Mouse (Mus musculus): Measurements from ENCODE around the gene Srgap2. TPM values are rescaled to one million over a fixed set of nuclear protein-coding genes. Genes with fewer than 3 reads are reported as not detected.

Srgap2 gene
- total RNA-seq, 2 experiments from 2014 or later, result 10.1 to 12.2 TPM

- intact Hi-C loops (cut with DNase I), result no loop called here
- H3K27ac ChIP-seq, result no peak overlapping the region
These were observed 107.8 kb downstream of the Srgap2 start for GRCm38 (mm10) chr1:131419307-131419706.

DNA sequence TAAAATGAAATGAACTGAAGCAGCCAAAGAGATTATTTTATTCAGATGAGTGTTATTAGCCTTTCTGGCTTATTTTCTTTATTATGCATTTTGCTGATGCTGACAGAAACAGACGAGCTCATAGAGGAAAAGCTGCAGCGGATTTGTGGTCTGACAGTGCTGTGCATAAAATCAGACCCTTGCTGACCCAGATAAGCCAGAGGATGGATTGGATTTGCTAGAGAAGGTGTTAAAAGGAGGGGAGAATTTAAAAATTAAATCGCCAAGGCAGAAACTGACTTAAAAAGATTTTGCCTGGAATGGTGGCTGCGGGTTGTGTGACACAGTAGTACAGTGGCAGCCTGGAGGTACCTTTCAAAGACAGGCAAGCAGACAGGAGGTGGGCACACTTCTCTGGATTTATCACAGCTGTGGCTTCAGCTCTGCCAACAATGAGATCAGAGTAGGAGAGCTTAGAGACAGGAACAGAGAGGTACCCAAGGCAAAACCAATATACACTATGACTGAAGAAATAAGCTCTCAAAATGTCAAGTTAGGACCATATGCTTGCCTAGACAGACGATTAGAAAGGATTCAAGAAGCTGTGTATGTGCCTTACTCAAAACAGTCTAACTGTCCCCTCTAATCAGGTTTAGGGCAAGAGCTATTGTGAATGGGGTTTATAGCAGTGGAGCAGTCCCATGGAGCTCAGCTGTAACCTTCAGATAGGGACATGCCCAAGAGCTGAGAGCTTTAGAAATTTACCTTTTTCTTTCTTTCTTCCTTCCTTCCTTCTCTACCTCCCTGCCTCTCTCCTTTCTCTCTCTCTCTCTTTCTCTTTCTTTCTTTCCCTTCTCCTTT lies 109.1 kb downstream of the Srgap2 start:
- intact Hi-C loops (cut with DNase I), result no loop called here
- TF ChIP-seq CTCF (IDR thresholded peaks at IDR 0.05), result no peak
- H3K27ac ChIP-seq, result no peak overlapping the region
- no peak overlapping the region for H3K4me3 ChIP-seq
- no peak for DNase-seq

More at GRCm38 (mm10) chr1:131419307-131419706, 107.8 kb downstream of the Srgap2 start:
- H3K4me3 ChIP-seq, result no peak overlapping the region
- DNase-seq, result no peak
- no peak for TF ChIP-seq CTCF (IDR thresholded peaks at IDR 0.05)

GRCm38 (mm10) chr1:131417059-131417750 lies 109.9 kb downstream of the Srgap2 start:
- intact Hi-C loops (cut with DNase I), result no loop called here
- TF ChIP-seq CTCF (IDR thresholded peaks at IDR 0.05), result no peak
- Histone ChIP-seq H3K27ac (no peak overlapping the region), H3K4me3 (no peak overlapping the region)
- no peak for DNase-seq

DNA sequence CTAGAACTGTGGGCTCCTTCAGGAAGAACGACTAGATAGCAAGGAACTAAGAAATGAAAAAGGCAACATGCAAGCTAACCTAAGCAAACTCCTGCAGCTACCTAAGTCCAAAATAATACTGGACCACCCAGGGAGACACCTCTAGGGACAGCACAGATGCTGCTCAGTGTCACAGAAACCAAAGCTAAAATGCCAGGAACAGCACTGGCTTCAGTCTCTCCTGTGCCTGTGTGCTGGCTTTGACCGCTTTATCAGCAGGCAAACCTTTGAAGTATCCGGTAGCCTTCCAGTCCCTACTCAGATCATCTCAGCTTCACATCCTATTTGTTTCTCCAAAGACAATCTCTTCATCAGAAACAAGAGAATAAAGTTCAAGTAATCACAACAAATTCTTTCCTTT lies 123.6 kb downstream of the Srgap2 start:
- no peak for TF ChIP-seq CTCF (IDR thresholded peaks at IDR 0.05)
- DNase-seq, result no peak
- intact Hi-C loops (cut with DNase I), result no loop called here

GRCm38 (mm10) chr1:131400844-131401243 lies 126.3 kb downstream of the Srgap2 start:
- DNase-seq, result no peak
- intact Hi-C loops (cut with DNase I), result no loop called here
- no peak overlapping the region for H3K4me3 ChIP-seq
- no peak overlapping the region for H3K27ac ChIP-seq
- no peak for TF ChIP-seq CTCF (IDR thresholded peaks at IDR 0.05)

More for the DNA sequence above, 123.6 kb downstream of the Srgap2 start:
- H3K4me3 ChIP-seq, result no peak overlapping the region
- H3K27ac ChIP-seq, result no peak overlapping the region

DNA sequence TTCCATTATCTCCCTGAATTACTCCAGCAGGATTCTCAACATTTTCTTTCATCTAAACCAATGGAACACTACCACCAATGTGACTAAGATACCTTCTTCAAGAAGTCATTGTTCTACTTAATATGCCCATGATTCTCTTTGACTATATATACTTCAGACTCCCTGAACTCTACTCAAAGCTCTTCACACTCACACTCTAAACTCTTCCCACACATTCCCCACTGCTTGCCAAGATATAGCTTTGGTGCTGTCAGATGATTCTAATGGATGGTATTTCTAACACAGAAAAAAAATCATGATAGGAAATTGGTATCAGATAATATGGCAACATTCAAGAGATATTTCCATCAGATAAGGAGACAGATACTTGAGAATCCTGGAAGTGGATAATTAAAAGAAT lies 129.0 kb downstream of the Srgap2 start:
- no peak overlapping the region for H3K27ac ChIP-seq
- intact Hi-C loops (cut with DNase I), result no loop called here
- TF ChIP-seq CTCF (IDR thresholded peaks at IDR 0.05), result no peak

DNA sequence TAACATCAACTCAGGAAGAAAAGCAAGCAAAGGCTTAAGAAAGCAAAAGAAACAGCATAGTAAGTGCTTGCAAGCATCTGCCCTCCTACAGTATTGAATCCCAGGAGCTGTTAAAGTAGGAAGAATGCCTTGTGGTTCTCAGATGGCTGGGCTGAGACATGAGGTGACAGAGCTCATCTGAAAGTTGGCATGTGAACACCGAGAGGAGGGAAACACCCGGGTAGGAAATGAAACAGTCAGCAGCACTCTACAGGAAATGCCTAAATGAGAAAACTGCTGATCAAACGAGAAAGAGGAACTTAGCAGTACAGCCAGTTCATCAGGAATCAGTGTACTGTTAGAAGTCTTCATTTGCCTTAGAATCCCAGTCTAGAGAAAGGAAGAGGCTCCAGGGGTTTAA lies 142.7 kb downstream of the Srgap2 start:
- peak; percentile 26 for DNase-seq
- peak overlapping the region; percentile 50 for H3K27ac ChIP-seq
- intact Hi-C loops (cut with DNase I), result no loop called here
- no peak overlapping the region for H3K4me3 ChIP-seq
- TF ChIP-seq CTCF (IDR thresholded peaks at IDR 0.05), result no peak

More for the DNA sequence above, 129.0 kb downstream of the Srgap2 start:
- DNase-seq, result no peak
- H3K4me3 ChIP-seq, result no peak overlapping the region

GRCm38 (mm10) chr1:131382184-131382583 lies 145.0 kb downstream of the Srgap2 start:
- no peak for DNase-seq
- TF ChIP-seq CTCF (IDR thresholded peaks at IDR 0.05), result no peak
- Histone ChIP-seq H3K4me3 (no peak overlapping the region), H3K27ac (no peak overlapping the region)
- intact Hi-C loops (cut with DNase I), result no loop called here

DNA sequence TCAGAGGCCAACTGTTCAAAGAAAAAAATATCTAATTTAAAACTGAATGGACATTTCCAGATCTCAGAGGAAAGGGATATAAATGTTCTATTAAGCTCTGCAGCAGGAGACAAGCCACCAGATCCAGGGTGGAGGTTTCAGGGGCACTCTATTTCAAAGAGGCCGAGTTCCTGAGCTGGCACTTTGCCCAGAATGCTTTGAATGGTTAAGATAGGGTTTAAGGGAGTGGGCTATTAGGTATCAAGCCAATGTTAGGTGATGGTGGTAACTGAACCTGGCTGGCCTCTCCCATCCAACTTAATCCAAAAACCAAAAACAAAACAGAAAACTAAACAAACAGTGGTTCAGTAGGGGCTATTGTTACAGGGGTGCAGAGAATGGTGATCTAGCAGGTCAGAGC lies 146.9 kb downstream of the Srgap2 start:
- no peak overlapping the region for H3K27ac ChIP-seq
- H3K4me3 ChIP-seq, result no peak overlapping the region
- no peak for TF ChIP-seq CTCF (IDR thresholded peaks at IDR 0.05)
- no peak for DNase-seq
- intact Hi-C loops (cut with DNase I), result no loop called here

DNA sequence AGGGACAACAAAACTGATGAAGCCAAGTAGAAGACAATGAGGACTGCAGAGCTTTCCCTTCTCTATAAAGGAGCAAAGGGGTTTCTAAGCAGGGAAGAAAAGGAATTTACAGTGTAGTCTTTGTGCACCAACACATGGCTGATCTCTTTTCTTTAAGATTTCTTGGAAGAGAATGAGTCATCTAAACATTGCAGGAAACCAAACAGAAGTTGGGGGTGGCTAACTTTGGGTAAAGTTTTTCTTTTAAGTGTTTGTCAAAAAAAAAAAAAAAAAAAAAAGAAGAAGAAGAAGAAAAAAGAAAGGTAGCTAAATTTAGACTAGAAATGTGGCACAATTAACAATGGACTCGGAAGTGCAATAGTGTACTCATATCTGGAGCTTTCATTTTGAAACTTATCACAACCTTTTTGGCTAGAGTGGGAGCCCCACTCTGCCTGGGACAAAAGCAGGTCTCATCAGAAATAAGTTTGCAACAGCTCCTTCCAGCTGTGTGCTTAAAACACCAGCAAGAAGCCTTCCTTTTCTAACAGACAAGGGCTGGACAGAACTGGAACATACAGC lies 148.2 kb downstream of the Srgap2 start:
- intact Hi-C loops (cut with DNase I), result no loop called here
- peak overlapping the region; percentile 77 for H3K27ac ChIP-seq
- TF ChIP-seq CTCF (IDR thresholded peaks at IDR 0.05), result no peak

DNA sequence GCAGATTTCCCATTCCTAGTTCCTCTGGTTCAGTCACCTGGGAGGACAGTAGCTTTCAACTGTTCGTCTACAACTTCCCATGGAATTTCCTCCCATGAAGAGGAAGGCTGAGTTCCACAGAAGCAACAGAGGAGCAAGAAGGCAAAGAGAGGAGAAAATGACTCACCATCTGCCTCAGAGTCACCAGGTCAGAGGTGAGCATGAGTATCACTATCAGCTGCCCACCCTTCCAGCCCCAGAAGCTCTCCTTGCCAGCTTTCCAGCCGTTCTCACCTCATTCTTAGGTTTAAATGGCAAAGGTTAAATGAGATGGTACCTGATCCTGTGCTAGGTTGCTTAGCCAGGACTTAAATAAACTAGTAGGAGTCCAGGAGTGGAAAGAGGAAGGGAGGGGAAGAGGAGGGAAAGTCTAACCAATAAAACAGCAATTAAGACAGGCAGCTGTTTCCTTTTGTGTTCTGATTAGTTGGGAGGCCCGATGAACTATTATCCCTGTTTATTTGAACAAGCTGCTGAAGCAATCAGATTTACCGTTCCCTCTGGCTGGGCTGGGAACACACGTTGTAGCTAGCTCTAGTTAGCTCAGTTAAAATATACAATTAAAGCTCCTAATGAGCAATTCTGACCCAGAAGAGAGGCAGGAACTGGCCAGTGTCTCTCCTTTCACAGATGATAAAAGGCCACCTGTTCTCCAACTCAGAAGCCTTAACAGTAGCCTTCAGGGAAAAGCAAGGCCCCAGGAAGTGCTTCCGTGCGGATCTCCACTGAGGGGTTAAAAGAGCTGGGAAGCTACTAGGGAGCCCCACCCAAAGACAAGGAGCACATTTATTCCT lies 148.9 kb downstream of the Srgap2 start:
- H3K27ac ChIP-seq, result peak overlapping the region; percentile 77
- TF ChIP-seq CTCF (IDR thresholded peaks at IDR 0.05), result no peak
- intact Hi-C loops (cut with DNase I), result no loop called here
- peak; percentile 57 for DNase-seq
- peak overlapping the region; percentile 33 for H3K4me3 ChIP-seq

More for the DNA sequence above, 148.2 kb downstream of the Srgap2 start:
- no peak overlapping the region; the same call in 1 of the 2 replicates for H3K4me3 ChIP-seq
- DNase-seq, result no peak

DNA sequence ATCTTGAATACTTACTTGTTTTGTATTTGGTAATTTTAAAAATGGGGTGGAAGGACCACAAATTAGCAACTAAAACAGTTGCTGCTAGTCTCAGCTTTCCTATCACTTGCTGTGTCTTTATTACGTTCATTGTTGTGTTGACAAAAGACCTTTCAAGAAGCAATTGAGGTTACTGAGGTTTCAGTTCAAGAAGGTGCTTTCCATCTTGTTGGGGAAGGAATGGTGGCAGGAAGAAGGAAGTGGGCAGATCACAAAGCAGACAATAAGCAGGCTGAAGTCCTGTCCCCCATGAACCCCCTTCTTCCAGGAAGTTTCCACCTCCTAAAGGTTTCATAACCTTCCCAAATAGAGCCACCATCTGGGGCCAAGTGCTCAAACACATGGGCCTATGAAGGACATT lies 161.3 kb downstream of the Srgap2 start:
- Histone ChIP-seq H3K27ac (no peak overlapping the region), H3K4me3 (no peak overlapping the region)
- intact Hi-C loops (cut with DNase I), result no loop called here
- TF ChIP-seq CTCF (IDR thresholded peaks at IDR 0.05), result no peak
- DNase-seq, result no peak

Data from gastrocnemius, adult 2 months (tissue).